ENCODE assay signal across 15 mouse cellular contexts in the genomic region with DNA sequence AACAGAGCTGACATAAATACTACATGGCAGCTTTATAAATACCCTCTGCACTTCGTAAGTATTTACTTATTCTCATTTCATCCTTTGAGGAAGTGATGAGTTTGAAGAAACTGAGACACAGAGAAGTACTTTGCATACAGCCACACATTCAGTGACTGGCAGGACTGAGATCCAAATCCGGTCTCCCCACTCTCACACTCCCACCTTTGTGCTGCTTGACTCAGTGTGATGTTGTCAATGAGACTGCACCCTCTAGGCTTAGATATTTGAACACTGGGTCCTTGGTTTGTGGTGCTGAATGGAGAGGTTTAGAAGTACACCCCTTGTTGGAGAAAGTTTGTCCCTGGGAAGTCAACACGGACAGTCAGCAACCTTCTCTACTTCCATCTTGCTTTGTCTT.
"Had no signal": no experiment of that assay in that cellular context is flagged by ENCODE, and none has a peak within 500 bp of the region (broad histone marks: within the 10 kb centered on the region; RNA-seq: fewer than 3 reads in every experiment).

No protein-coding gene starts in this region.

- H3K9me3 ChIP-seq: neural tube, embryonic 12.5 days; neural tube, embryonic 13.5 days; neural tube, embryonic 15.5 days; stomach, embryonic 15.5 days had no signal

- H3K4me1 ChIP-seq: neural tube, embryonic 12.5 days; neural tube, embryonic 13.5 days; neural tube, embryonic 15.5 days; stomach, embryonic 15.5 days had no signal

- H3K4me2 ChIP-seq: neural tube, embryonic 12.5 days; neural tube, embryonic 13.5 days; neural tube, embryonic 15.5 days; stomach, embryonic 15.5 days had no signal

- DNase-seq: retina, postnatal 1 day; right cerebral cortex, postnatal 14 days; right cerebral cortex, postnatal 4 days; spleen, adult 18-20 months; thymus, adult 18-20 months; thymus, adult 2 months; thymus, postnatal 14 days; thymus, postnatal 25 days; thymus, postnatal 36 days; thymus, postnatal 4 days had no signal

- H3K4me3 ChIP-seq: neural tube, embryonic 12.5 days; neural tube, embryonic 13.5 days; neural tube, embryonic 15.5 days; stomach, embryonic 15.5 days had no signal

- H3K27ac ChIP-seq: neural tube, embryonic 12.5 days; neural tube, embryonic 13.5 days; neural tube, embryonic 15.5 days; stomach, embryonic 15.5 days; stomach, postnatal 0 days had no signal

- H3K36me3 ChIP-seq: neural tube, embryonic 12.5 days; neural tube, embryonic 13.5 days; neural tube, embryonic 15.5 days; stomach, embryonic 15.5 days had no signal

- H3K9ac ChIP-seq: neural tube, embryonic 12.5 days; neural tube, embryonic 13.5 days; neural tube, embryonic 15.5 days; stomach, embryonic 15.5 days had no signal

- H3K27me3 ChIP-seq: neural tube, embryonic 12.5 days; neural tube, embryonic 13.5 days; neural tube, embryonic 15.5 days; stomach, embryonic 15.5 days had no signal
